Mouse (Mus musculus): ENCODE data around the gene Tmem138.

Tmem138 gene

GRCm38 (mm10) chr19:10576690-10577561 lies at the start of gene Tmem138, which contains the start of gene Cyb561a3:
Gene Tmem138 (minus strand): TSS chr19:10577362.
Gene Cyb561a3 (plus strand): TSS chr19:10577172.
- peak; percentile 90 for DNase-seq (ENCODE audit: low spot score)

- DNase-seq (ENCODE audit: low spot score) = no peak
These were observed 31.5 kb upstream of the Tmem138 start for GRCm38 (mm10) chr19:10608573-10609240.

- no peak for DNase-seq (ENCODE audit: low spot score)
These were observed 28.9 kb upstream of the Tmem138 start for GRCm38 (mm10) chr19:10605901-10606622.

GRCm38 (mm10) chr19:10605293-10605900 lies 28.2 kb upstream of the Tmem138 start, which contains the start of the genes Ddb1 and Tkfc:
Gene Ddb1 (plus strand): TSS chr19:10605327.
Gene Tkfc (minus strand): TSS chr19:10605654.
- peak; percentile 99 for DNase-seq (ENCODE audit: low spot score)

- DNase-seq (ENCODE audit: low spot score) = no peak
These were observed 27.4 kb upstream of the Tmem138 start for GRCm38 (mm10) chr19:10604534-10604933.

GRCm38 (mm10) chr19:10603660-10604523 lies 26.7 kb upstream of the Tmem138 start:
- no peak for DNase-seq (ENCODE audit: low spot score)

GRCm38 (mm10) chr19:10602787-10603186 lies 25.6 kb upstream of the Tmem138 start:
- DNase-seq (ENCODE audit: low spot score) = peak; percentile 86

- no peak for DNase-seq (ENCODE audit: low spot score)
These were observed 25.1 kb upstream of the Tmem138 start for GRCm38 (mm10) chr19:10602247-10602769.

GRCm38 (mm10) chr19:10599648-10600047 lies 22.5 kb upstream of the Tmem138 start:
- no peak for DNase-seq (ENCODE audit: low spot score)

GRCm38 (mm10) chr19:10598188-10598587 lies 21.0 kb upstream of the Tmem138 start:
- no peak for DNase-seq (ENCODE audit: low spot score)

GRCm38 (mm10) chr19:10591659-10592377 lies 14.7 kb upstream of the Tmem138 start:
- no peak for DNase-seq (ENCODE audit: low spot score)

- no peak for DNase-seq (ENCODE audit: low spot score)
These were observed 13.1 kb upstream of the Tmem138 start for GRCm38 (mm10) chr19:10590301-10590700.

GRCm38 (mm10) chr19:10589127-10589857 lies 12.1 kb upstream of the Tmem138 start:
- DNase-seq (ENCODE audit: low spot score) = no peak

- DNase-seq (ENCODE audit: low spot score) = no peak
These were observed 10.1 kb upstream of the Tmem138 start for GRCm38 (mm10) chr19:10587231-10587630.

- no peak for DNase-seq (ENCODE audit: low spot score)
These were observed 8.0 kb upstream of the Tmem138 start for GRCm38 (mm10) chr19:10585112-10585511.

GRCm38 (mm10) chr19:10583550-10584146 lies 6.5 kb upstream of the Tmem138 start:
- no peak for DNase-seq (ENCODE audit: low spot score)

GRCm38 (mm10) chr19:10581984-10582383 lies 4.8 kb upstream of the Tmem138 start:
- DNase-seq (ENCODE audit: low spot score) = no peak

GRCm38 (mm10) chr19:10580761-10581160 lies 3.6 kb upstream of the Tmem138 start:
- DNase-seq (ENCODE audit: low spot score) = no peak

- DNase-seq (ENCODE audit: low spot score) = no peak
These were observed 2.9 kb upstream of the Tmem138 start for GRCm38 (mm10) chr19:10580102-10580501.
